Mouse (Mus musculus): ENCODE data around the gene Atad5. TPM values are rescaled to one million over a fixed set of nuclear protein-coding genes. Genes with fewer than 3 reads are reported as not detected.
A peak's percentile ranks its signal among the peaks of the same experiment; 100 is the strongest.

The Atad5 gene
- polyA plus RNA-seq, 2 experiments from 2014 or later = 3.5 to 3.6 TPM

DNA sequence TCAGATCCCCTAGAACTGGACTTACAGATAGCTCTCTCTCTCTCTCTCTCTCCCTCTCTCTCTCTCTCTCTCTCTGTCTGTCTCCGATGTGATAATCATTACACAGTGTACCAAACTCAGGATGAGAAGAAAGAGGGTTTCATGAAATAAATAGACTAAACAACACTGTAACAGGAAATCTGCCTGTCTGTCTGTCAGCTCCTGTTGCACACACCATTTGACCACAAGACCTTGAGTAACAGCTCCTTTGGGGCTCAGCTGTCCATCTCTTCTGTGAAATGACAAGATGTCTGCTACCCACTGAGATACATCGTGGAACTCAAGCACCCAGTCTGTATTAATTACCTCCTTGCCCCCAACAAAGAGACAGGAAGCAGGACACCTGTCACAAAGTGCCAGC, 62.3 kb downstream of the Atad5 start:
- ATAC-seq = no peak

DNA sequence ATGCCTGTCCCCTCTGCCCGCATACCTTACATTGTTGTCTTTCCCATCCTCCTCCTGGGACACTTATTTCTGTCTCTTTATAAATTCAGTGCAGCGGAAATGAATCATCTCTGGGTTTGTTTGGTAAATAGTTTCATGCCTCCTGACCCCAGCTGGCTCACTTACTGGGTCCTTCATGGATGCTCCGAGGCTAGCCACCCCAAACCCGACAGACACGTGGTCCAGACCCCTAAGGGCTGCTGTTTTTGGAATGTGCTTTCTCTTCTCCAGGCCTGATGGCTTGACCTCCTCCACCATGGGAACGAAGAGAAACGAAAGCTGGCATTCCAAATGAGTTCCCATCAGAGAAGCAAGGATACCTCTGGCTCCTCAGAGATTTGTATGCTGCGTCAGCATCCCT, 63.2 kb downstream of the Atad5 start:
- ATAC-seq = no peak

DNA sequence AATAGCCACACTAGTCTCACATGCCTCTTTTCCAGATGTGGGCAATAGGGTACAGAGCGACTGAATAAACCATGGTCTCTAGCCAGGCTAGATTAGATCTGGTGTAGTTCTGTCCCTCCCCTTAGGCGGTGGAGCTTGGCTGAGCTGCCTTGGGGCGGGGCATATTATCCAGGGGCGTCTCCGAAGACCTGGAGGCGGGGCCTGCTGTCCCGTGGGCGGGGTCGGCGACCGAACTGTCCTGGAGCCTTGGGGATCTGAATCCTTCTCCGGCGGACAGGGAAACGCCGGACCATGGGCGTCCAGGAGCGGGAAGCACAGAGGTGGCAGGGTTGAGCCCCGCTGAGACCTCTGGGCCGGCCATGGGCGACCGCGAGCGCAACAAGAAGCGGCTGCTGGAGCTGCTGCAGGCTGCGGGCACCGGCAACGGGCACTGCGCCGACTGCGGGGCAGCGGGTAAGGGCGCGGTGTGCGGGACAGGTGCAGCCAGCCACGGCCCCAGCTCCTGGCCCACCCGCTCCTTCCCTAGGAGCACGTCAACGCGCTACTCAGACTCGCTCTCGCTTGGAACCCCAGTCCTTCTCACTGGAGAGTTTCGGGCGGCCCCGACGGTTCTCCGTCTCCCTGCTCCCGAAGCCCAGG, 64.8 kb downstream of the Atad5 start, which contains the start of gene Adap2:
Gene Adap2 (plus strand): TSS at position 249 of the 639 bp plus-strand sequence.
- peak; percentile 98 for ATAC-seq

GRCm38 (mm10) chr11:80154501-80154900, 65.3 kb downstream of the Atad5 start:
- no peak for ATAC-seq

- ATAC-seq = no peak
Measured at GRCm38 (mm10) chr11:80155541-80155940, 66.3 kb downstream of the Atad5 start.

GRCm38 (mm10) chr11:80155961-80156360, 66.8 kb downstream of the Atad5 start:
- no peak for ATAC-seq

DNA sequence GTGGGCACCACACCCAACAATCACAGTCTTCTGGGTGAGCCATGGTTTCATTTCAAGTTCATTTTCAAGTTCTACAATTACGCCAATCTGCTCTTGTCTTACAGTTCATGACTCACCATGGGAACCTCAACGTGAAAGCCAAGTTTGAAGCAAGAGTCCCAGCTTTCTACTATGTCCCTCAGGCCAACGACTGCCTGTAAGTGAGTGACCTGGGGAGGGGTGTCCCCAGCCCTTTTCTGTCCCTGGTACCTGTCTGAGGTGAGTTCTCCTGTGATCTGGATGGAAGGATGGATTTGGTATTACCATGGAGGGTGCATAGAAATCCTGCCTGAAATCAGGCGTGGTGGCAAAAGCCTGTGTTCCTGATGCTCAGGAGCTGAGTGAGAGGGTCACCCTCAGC, 67.6 kb downstream of the Atad5 start:
- ATAC-seq = no peak

GRCm38 (mm10) chr11:80159018-80159417, 69.8 kb downstream of the Atad5 start:
- ATAC-seq = no peak

GRCm38 (mm10) chr11:80161041-80161440, 71.8 kb downstream of the Atad5 start:
- ATAC-seq = no peak

DNA sequence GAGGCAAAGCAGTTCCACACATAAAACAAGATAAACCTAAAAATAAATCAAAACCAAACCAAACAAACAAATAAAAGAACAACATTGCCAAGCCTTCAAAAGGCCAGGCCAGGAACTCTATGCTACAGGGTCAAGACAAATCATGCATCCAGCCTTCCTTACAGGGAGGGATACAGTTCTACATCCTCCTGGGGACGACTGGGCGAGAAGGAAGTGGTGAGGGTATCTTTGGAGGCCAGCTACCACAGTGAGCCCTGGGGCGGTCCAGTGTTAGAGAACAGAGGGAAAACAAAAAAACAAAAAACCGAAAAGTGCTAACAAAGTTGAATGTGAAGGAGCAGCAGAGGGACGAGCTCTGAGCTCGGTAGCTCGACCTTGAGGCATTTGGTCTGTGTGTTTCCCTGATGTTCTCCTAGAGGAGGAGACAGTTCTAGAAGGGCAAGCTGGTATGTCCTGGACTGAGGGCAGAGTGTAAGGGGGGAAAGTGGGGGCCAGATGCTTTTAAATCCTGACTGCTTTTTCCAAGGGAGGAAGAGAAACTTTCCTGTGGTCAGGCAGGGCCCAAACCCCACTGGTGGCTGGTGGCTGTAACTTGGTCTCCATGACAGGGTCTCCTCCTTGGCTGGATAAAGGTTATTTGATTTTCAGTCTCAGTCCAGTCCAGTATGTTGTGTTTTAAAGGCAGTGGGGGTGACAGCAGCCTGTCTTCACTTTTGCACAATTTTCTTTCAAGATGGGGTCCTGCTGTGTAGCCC, 74.3 kb downstream of the Atad5 start:
- no peak for ATAC-seq

GRCm38 (mm10) chr11:80164224-80164623, 75.0 kb downstream of the Atad5 start:
- no peak for ATAC-seq

DNA sequence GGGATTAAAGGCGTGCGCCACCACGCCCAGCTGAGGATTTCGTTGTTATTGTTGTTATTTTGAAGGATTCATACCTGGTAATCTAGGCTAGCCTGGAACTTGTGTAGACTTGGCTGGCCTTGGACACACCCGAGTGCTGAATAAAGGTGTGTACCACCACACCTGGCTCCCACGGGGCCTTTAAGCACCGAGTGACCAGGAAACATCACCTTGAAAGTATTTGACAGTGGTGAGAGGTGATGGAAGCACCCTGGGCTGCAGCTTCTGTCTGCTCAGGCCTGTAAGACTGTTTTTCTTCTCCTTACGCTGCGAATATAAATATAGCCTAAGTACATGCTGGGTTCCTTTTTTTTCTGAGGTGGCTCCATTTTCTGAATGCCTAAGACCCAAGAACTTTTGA, 78.9 kb downstream of the Atad5 start:
- ATAC-seq = no peak

DNA sequence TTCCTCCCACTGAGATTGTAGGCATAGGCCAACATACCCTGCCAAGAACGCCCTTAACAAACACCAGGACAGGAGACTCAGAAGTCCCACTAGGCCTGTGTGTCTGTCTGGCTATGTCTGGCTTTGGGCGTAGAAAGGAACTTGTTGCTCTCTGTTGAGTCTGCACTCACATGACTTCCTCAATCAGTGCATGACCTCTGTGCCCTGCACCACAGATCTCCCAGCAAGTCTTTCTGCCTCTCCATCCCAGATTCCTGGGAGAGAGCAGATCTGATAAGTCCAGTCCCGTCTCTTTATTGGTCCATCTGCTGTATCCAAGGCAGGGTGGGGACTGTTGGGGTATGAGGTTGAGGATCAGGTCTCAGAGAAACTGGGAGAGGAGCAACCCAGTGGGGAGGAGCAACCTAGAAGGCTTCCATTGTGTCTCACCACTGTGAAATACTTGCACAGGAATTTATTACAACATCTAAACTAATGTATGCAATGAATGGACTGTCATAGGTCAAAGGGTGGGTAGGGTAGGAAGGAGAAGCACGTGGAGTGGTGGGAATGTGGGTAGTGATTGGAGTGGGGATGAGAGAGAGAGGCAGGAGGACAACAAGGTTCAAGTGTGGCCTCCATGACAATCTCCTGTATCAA, 79.5 kb downstream of the Atad5 start:
- no peak for ATAC-seq

DNA sequence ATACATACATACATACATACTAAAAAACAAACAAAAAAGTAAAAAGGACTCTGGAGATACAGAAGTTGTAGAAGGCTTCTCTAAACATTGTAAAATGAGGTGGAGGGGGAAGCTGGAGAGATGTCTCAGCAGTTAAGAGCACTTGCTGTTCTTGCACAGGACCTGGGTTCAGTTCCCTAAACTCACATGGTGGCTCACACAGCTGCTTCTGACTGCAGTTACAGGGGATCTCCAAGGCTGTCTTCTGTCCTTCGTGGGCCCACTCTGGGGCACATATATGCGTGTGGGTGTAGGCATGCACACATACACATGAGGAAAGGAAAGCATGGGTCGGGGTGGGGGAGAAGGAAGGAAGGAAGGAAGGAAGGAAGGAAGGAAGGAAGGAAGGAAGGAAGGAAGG, 80.4 kb downstream of the Atad5 start:
- no peak for ATAC-seq

DNA sequence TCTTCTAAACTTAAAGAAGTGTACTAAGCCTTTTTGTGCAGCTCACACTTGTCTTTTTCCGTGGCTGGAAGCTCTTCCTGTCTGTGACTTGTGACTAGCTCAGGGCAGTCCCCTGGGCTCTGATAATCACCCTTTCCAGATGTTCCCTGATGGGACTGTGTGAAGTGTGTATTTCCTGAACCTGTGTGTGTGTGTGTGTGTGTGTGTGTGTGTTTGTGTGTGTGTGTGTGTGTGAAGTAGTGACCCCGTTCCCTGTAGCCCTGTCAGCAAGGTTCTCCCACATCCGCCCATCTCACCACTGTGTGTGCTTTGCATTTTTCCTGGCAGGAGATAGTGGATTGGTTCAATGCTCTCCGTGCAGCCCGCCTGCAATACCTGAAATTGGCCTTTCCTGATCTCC, 81.2 kb downstream of the Atad5 start:
- ATAC-seq = no peak

- ATAC-seq = no peak
Measured at GRCm38 (mm10) chr11:80171884-80172283, 82.7 kb downstream of the Atad5 start.

- ATAC-seq = no peak
Measured at GRCm38 (mm10) chr11:80173963-80174670, 84.9 kb downstream of the Atad5 start.

DNA sequence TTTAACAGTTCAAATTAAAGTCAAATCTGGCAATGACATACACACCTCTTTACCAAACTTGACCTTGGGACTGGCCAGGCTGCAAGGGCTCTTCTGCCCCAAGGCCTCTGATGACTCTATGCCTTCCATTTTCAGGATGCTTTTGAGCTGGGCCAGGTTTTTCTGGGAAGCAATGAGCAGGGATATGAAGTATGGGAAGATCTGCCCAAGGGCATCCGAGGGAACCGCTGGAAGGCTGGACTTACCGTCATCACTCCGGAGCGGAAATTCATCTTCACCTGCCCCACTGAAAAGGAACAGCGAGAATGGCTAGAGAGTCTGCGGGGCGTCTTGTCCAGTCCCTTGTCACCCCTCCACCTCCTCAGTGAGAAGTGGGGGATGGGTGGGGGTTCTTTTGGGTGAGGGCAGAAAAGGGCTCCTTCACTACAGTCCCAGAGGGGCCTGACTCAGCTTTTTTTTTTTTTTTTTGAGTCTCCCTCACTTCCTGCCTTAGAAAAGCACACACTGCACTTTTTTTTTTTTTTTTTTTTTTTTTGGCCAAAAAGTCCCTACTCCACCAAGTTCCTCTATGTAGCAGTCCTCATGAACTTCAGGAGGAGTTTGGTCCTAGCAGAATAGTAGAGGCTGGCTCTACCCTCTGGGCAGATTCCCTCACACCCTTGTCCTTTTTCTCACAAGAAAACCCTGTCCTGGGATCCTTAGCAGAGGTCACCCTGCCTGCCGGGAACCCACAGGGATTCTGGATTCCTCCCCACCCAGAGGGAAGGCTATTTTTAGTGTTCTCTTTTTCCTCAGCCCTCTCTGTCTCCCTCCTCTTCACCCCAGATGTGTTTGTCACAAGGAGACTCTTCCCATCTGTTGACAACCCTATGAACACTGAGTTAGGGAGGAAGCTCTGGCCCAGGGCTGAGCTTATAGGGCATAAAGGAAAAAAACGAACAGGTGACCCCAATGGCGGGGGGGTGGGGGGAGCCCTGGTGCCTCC, 88.0 kb downstream of the Atad5 start:
- ATAC-seq = no peak

DNA sequence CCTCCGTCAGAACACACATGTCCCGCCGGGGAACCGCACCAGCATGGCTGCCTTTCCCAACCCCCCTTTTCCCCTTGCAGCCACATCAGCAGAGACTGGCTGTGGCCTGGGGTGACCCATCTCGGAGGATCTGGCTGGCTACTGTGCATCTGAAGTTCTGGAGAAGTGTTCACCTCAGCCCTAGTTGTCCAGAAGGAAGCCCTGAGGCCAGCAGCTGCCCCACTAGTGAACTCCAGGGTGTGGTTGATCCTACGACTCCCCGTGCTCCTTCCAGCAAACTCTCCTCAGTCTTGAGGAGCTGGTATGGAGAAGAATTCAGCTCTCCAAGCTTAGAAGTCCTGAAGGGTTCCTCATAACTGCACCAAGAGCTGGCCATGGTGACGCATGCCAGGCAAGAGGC, 89.1 kb downstream of the Atad5 start:
- ATAC-seq = no peak

GRCm38 (mm10) chr11:80181021-80181749, 92.0 kb downstream of the Atad5 start:
- no peak for ATAC-seq

- ATAC-seq = peak; percentile 35
Measured at GRCm38 (mm10) chr11:80183054-80183704, 94.0 kb downstream of the Atad5 start.

All from CD4-positive, CD25-positive, alpha-beta regulatory T cell, adult 4 months (primary cell).